Comparison of ENCODE assay signal across 1 mouse cellular context in the genomic region with DNA sequence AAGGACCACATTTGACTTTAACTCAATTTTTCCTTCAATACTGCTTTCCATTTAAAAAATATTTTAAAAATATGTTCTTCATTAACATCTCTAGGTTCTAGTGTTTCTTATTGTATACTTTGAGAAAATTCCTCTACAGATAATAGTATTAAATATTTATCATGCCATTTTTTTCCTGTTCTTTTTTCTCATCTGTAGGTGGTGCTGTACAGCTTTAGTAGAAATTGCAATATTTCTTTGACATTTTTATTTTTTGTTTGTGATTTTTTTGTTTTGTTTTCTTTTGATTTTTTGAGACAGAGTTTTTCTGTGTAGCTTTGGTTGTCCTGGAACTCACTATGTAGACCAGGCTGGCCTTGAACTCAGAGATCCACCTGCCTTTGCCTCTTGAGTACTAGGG.
TF ChIP-seq lines count a peak whose summit lies in the region.

No protein-coding gene starts in this region.

TF ChIP-seq in CH12.LX, 34 proteins besides CTCF, POLR2A, EP300 and RAD21:
- TF ChIP-seq JUN (IDR thresholded peaks at IDR 0.05; ENCODE audit: insufficient read depth, low read depth, low read length): no peak
- TF ChIP-seq MAX (IDR thresholded peaks at IDR 0.05; ENCODE audit: low read length): no peak
- TF ChIP-seq ZNF384 (IDR thresholded peaks at IDR 0.05; ENCODE audit: low read depth, low read length): peak; percentile 37
- no peak for TF ChIP-seq ZKSCAN1 (IDR thresholded peaks at IDR 0.05; ENCODE audit: borderline replicate concordance, low read depth, low read length)
- no peak for TF ChIP-seq CHD1 (IDR thresholded peaks at IDR 0.05; ENCODE audit: low read depth, low read length)
- TF ChIP-seq SMC3 (IDR thresholded peaks at IDR 0.05; ENCODE audit: low read depth, low read length): peak; percentile 8; the same call in 1 of the 2 replicates
